Mouse (Mus musculus) olfactory bulb, adult 2 months (tissue): Measurements from ENCODE around the gene Olfr613.

Experiments
- CTCF ChIP-seq: fragments of 200-500 bp; IDR thresholded peaks from 2 replicates; pipeline ENCODE4 v1.5.1; 2012; ENCODE audit warnings: low read depth, mild to moderate bottlenecking, low read length, moderate library complexity; ENCODE audit not compliant: insufficient read depth
- POLR2A ChIP-seq: fragments of 200-500 bp; IDR thresholded peaks from 2 replicates; pipeline ENCODE4 v1.6.1; 2012; ENCODE audit warnings: mild to moderate bottlenecking, low read depth, low read length, moderate library complexity; ENCODE audit not compliant: insufficient read depth

DNA sequence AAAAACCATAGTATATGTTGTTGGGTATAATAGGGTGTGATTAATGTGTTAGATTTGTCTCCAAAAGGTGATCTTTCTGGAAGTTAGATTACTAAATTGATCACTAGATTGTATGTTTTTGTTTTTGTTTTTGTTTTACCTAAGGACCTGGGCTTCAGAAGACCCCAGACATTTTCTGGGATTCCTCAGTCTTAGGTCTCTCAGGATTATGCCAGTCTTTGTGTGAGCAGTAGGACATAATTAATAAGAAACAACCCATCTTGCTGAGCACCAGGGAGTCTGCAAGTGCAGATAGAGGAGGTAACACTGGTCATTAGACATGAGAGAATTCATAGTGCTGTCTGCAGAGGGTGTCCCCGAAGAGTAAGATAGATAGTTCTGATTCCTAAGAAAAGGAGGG is 24.9 kb downstream of the Olfr613 start, which contains the start of gene Olfr617:
- TF ChIP-seq CTCF = no peak
- TF ChIP-seq POLR2A = no peak
